Mouse (Mus musculus) cerebellum, postnatal 10 days (tissue): Measurements from ENCODE around the gene Armh4.
"Not testable (repeated sequence)": the region's sequence is repeated elsewhere in the genome, so short reads cannot be mapped to it uniquely, and the experiment has no call there.

Source experiments
- DNase-seq, 2 experiments: peaks; one replicate each; pipeline ENCODE4 v3.0.0; 2021; ENCODE audit warnings: mixed read lengths in 2 of 2

Gene Armh4

DNA sequence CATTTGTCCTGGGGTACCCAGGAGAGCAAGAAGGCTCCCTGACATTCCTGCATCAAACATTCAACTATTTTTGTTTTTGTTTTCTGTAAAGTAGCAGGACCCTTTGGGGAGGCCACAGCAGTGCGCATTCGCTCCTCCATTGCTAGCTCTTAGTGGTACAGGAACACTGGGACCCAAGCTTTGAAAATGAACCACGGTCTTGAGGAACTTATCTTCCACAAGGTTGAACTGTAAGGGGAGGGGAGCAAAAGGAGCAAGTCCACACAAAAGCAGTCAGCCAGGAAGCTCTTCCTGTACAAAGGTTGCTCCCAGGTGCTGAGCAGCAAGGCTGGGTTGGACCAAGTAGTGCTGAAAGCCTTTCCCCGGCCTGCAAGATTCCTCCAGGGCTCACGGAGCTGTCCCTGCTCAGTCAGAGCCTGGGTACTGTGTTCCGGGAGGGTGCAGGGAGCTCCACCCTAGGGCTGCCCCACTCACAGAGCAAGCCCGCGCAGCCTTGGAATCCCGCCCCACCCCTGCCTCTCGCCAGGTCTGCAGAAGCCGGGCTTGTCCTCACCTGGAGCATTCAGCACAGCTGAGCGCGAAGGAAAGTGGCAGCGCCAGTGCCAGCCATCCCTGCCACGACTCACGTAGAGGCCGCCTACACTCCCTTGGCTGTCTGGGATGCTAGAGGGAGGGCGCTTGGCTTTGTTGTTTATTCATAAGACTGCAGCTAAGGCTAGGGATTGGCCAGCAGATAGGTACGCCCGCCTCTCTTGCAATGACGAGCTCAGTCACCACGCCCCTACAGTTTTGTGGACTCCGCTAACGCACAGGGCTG is at the start of gene Armh4:
TSS of gene Armh4 (minus strand) at position 669 of the 817 bp plus-strand sequence.
- DNase-seq = peak; percentile 88 to 90

DNA sequence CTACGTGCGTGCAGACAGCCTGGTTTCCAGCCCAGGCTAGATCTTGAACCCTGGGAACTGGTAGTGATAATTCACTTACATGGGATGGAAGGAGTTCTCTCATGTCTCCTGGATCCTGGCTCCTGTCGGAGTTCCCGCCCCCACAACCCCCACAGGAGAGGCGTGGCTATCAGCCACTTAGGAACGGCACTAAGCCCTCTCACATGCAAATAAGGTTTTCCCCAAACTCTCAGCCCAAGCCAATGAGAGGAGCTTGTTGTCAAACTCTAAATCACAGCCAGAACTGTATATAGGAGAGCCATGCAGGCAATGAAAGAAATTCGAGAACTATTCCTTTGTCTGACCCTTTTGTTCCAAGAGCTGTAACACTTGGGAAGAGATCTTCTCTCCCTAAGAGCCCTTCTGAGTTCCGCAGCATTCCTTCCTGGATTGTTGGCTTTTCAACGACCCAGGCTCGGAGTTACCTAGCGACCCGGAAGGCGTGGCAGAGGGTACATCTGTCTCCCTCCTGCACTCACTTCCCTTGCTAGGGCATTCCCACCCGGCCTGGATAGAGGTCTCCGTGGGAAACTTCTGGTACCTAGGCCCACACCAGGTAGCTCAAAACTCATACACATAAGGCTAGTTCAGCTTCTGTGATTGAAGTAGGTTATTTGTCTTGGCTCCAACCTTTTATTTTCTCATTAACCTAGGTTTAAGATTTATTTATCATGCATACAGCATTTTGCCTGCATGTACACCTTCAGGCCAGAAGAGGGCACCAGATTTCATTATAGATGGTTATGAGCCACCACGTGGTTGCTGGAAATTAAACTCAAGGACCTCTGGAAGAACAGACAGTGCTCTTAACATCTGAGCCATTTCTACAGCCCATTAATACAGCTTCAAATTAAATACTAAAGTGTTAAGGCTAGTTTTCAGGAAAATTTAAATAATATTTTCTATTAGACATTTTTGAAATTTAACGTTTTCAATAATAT is 46.3 kb upstream of the Armh4 start:
- DNase-seq = peak; percentile 20 to 38

- not testable (repeated sequence) for DNase-seq
Observed at GRCm38 (mm10) chr14:49819721-49820440, 36.7 kb upstream of the Armh4 start.

DNA sequence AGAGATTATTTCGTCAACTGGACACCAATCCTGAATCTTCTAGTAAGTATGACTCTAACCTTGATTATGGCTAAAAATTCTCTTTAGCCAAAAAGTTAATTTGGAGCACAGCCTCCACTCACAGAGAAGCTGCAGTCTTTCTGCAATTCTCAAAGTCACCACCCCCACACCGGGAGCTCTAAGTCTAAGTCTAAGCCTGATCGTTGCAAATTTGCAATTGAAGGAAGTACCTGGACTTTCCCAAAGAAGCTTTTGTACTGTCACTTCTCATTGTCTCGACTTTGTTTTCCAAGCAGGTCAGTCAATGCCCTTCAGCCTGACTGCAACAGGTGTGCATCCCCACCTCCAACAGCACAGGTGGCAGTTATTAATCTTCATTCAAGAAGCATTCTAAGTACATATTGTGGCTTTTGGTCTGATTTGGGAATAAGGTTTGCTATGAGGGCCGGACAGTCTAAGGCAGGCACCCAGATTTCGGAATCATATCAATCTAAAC is 35.6 kb upstream of the Armh4 start:
- DNase-seq = not testable (repeated sequence)

GRCm38 (mm10) chr14:49812966-49813365 is 29.8 kb upstream of the Armh4 start:
- DNase-seq = not testable (repeated sequence)

DNA sequence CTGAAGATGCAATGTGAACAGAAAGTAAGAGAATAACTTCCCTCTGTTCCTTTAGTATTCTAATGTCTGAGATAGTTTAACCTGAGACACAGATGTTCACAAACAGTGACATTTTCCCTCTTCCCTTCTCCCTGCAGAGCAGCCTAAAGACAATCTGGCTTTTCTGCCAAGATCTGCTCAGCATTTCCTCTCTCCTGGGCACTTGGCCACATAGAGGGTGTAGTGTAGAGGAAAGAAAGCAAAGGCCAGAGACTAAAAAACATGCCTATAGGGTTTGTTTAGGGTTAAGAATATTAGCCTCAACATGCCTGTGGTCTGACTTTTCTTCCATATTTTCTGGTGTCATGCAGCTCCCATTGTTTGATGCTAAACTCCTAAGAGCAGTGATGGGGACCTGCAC is 21.9 kb upstream of the Armh4 start:
- DNase-seq = peak in 1 of 2 experiments; percentile 19

DNA sequence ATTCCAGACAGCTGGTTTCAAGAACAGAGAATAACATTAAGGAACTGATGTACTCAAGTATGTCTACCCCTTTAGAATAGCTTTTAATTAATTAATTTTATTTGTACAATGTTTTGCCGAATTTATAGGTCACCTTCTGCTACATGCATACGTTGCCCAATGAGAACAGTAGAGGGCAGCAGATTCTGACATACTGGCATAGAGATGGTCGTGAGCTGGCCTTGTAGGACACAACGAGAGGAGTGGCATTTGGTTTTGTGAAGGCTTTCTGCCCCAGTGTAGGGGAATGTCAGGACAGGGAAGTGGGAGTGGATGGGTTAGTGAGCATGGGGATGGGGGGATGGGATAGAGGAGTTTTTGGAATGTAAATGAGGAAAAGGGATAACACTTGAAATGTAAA is 18.3 kb upstream of the Armh4 start:
- peak; percentile 70 to 78 for DNase-seq

GRCm38 (mm10) chr14:49793948-49794347 is 10.8 kb upstream of the Armh4 start:
- DNase-seq = no peak

GRCm38 (mm10) chr14:49790542-49790941 is 7.4 kb upstream of the Armh4 start:
- no peak for DNase-seq

GRCm38 (mm10) chr14:49785793-49786192 is 2.6 kb upstream of the Armh4 start:
- DNase-seq = peak; percentile 83 to 87

- no peak for DNase-seq
Observed at GRCm38 (mm10) chr14:49783866-49784265, 683 bp upstream of the Armh4 start.

DNA sequence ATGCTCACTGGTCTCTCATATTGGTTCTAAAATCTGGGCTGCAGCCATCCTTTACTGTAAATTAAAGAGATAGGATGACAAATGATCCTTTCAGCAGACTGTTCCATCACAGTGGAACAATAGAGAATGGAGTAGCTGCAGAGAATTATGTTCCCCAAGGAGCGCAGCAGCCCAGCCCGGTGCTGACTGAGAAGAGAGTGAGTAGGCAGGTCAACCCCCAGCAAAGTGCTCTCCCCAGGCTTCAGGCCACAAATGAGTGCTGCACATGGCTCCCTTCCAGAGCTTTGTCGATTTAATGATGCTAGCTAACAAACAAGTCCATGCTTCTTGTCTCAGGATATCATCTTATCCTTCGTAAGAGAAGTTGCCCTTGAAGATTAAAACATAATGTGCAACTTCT is 2.8 kb downstream of the Armh4 start:
- no peak for DNase-seq

GRCm38 (mm10) chr14:49777539-49777938 is 5.6 kb downstream of the Armh4 start:
- peak; percentile 56 to 60 for DNase-seq

DNA sequence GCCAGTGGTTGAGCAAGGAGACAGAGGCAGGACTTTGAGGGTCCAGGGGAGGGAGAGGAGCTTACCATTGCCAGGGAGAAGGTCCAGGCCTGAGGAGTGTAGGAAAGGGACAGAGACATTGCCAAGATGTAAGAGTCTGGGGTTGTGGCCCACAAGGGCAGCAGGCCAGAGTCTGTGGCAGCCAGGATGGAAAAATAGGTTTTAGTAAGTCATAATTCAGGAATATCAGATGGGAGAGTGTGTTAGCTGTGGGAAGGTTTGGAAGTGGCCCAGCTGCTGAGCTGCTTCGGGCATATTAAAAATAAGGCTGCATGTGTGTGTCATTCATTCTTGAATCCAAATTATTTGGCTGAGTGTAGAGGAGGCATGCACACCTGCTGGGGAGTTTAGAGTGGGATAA is 11.4 kb downstream of the Armh4 start:
- peak; percentile 25 to 63 for DNase-seq

GRCm38 (mm10) chr14:49766601-49767000 is 16.6 kb downstream of the Armh4 start:
- DNase-seq = no peak

DNA sequence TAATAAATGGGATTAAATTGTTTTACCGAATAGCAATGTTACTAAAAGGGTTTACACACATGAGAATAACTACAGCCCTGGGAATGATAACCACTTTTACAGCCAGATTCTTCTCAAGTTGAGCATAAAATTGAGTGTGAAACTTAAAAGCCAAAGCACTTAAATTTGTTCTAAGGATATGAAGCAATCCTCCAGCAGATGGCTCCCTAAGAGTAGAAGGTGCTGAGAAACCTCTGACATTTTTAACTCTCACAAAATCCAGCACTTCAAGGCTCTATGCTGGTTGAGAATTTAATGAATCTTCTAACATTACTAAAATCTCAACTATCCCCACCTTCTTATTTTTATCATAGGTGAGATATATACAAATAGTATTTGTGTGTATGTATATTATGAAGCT is 27.3 kb downstream of the Armh4 start:
- DNase-seq = peak in 1 of 2 experiments; percentile 29

DNA sequence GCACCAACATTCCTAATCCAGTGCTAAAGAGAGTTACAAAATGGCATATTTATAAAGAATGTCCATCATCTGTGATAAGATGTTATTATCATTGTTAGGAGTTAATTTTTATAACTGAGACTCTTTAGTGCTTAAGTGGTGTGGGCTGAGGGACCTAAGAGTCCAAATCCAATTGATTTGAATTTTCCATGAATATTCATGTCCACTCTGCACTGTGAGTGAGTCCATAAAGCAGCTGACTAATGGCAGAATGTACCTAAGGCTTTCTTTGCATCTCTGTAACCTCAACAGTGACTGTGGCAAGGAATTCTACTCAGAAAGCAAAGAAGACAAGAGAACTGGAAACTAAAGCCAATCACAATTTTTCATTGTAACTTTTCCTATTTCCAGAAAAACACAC is 30.6 kb downstream of the Armh4 start:
- no peak for DNase-seq

DNA sequence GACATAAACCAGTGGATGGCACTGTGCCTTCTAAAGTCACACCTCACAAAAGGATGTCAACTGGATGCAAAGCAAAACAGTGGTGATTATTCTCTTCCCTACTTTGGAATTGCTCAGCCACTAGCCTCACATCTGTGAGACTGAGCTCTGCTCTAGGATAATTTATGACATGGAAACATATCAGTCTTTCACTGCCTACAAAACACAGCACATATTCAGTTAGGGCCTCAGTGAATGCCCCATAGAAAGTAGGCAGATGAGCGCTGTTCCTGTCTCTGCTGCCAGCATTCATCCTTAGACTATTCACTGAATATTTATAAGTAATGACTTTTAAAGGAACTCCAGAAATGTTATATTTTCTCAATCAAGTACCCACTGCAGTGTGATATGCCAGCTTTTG is 37.3 kb downstream of the Armh4 start:
- DNase-seq = no peak

- peak; percentile 57 to 71 for DNase-seq
Observed at GRCm38 (mm10) chr14:49743946-49744526, 39.1 kb downstream of the Armh4 start.

- DNase-seq = peak; percentile 28 to 70
Observed at GRCm38 (mm10) chr14:49739328-49739727, 43.9 kb downstream of the Armh4 start.

- DNase-seq = no peak
Observed at GRCm38 (mm10) chr14:49738441-49739088, 44.6 kb downstream of the Armh4 start.

- DNase-seq = peak; percentile 36 to 49
Observed at GRCm38 (mm10) chr14:49733950-49734349, 49.2 kb downstream of the Armh4 start.
